Mouse (Mus musculus) bone marrow, adult 2 months (tissue): Measurements from ENCODE around the gene Akna. TPM values are rescaled to one million over a fixed set of nuclear protein-coding genes. Genes with fewer than 3 reads are reported as not detected.

ENCODE experiments used
- H3K27ac ChIP-seq: fragments of 200-500 bp; 2 replicates; pipeline ENCODE4 v1.5.1; 2012; ENCODE audit warnings: low read depth, mild to moderate bottlenecking, control low read depth, inconsistent platforms, low read length; ENCODE audit not compliant: control insufficient read depth, poor library complexity, insufficient read depth
- H3K4me1 ChIP-seq: fragments of 200-500 bp; 2 replicates; pipeline ENCODE4 v1.6.1; 2011; ENCODE audit warnings: low read length; ENCODE audit not compliant: control insufficient read depth, insufficient read depth
- H3K4me3 ChIP-seq: fragments of 200-500 bp; replicated peaks from 2 replicates; pipeline ENCODE3; 2011; ENCODE audit warnings: mild to moderate bottlenecking, low read depth, low read length, control low read depth; ENCODE audit not compliant: control insufficient read depth
- CTCF ChIP-seq: fragments of 200-500 bp; IDR thresholded peaks from 2 replicates; pipeline ENCODE4 v1.5.1; 2011; ENCODE audit warnings: low read length, control low read depth; ENCODE audit not compliant: control insufficient read depth, insufficient read depth
- POLR2A ChIP-seq: fragments of 200-500 bp; IDR thresholded peaks from 2 replicates; pipeline ENCODE4 v1.6.1; 2011; ENCODE audit warnings: low read depth, mild to moderate bottlenecking, control low read depth, low read length, borderline replicate concordance; ENCODE audit not compliant: control insufficient read depth
- WGBS: fragments of 180-500 bp; shearing (Covaris S2); methylation state at CpG from one replicate; pipeline ENCODE4 v1.1.7; 2018; 5-methylcytosine and 5-hydroxymethylcytosine counted together
- polyA plus RNA-seq: library from polyadenylated mRNA; stranded (reverse); fragments of >200 nt; gene quantifications from 2 replicates; pipeline ENCODE4 v1.2.4, GENCODE M21; 2011; ENCODE audit warnings: low replicate concordance; ENCODE audit not compliant: missing spikeins, insufficient read depth, insufficient read length

Akna gene
- polyA plus RNA-seq, 1 experiment: 61.0 TPM

DNA sequence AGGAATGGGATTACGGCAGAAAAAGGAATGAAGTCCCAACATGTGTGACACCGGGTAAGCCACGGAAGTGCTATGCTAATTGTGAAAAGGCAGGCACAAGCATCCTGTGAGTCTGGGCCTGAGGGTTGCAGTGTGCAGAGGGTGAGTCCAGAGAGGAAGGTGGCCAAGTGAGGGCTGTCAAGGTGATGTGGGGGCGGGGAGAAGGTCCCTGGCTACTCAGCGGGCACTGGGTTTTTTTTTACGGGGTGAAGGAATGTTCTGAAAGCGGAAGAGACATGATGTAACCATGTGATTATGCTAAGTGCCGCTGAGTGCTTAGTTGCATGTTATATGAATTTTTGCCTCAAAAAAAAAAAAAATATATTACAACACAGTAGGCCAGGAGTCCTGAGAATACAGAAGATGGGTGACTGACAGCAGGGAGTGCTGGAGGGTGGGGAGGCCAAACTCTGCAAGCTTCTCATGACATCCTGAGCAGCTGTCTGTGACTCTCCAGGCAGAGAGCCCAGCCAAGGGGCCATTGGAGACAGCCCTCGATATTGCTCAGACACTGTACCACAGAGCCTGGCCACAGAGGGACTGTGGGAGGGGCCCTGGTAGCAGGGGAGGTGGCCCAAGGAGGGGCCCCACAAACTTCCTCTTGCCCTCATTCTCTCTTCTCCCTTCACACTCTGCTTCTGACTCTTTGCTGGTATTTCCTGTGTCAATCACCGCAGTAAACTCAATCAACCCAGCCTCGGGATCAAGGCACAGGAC, 4.1 kb downstream of the Akna start:
- Histone ChIP-seq H3K4me1 (peaks cover 12% of the 10 kb centered on the region; the same call in 1 of the 2 replicates), H3K27ac (peak overlapping the region; percentile 87), H3K4me3 (peak overlapping the region; percentile 89)
- TF ChIP-seq CTCF (no peak), POLR2A (peak; percentile 36; the same call in 1 of the 2 replicates)
- WGBS: 10% methylated on average over 11 of the region's 11 CpGs

GRCm38 (mm10) chr4:63397981-63398537, 5.1 kb downstream of the Akna start:
- Histone ChIP-seq H3K27ac (peak overlapping the region; percentile 87), H3K4me3 (peak overlapping the region; percentile 28), H3K4me1 (peaks cover 11% of the 10 kb centered on the region; the same call in 1 of the 2 replicates)
- 90% methylated on average over 10 of the region's 10 CpGs for WGBS
- TF ChIP-seq CTCF (no peak), POLR2A (no peak)

- Histone ChIP-seq H3K4me3 (peak overlapping the region; percentile 8), H3K4me1 (peaks cover 23% of the 10 kb centered on the region), H3K27ac (peak overlapping the region; percentile 64)
- TF ChIP-seq CTCF: no peak
- TF ChIP-seq POLR2A: no peak
- WGBS: 30% methylated on average over 6 of the region's 6 CpGs
Observed at GRCm38 (mm10) chr4:63391322-63391721, 11.8 kb downstream of the Akna start.

DNA sequence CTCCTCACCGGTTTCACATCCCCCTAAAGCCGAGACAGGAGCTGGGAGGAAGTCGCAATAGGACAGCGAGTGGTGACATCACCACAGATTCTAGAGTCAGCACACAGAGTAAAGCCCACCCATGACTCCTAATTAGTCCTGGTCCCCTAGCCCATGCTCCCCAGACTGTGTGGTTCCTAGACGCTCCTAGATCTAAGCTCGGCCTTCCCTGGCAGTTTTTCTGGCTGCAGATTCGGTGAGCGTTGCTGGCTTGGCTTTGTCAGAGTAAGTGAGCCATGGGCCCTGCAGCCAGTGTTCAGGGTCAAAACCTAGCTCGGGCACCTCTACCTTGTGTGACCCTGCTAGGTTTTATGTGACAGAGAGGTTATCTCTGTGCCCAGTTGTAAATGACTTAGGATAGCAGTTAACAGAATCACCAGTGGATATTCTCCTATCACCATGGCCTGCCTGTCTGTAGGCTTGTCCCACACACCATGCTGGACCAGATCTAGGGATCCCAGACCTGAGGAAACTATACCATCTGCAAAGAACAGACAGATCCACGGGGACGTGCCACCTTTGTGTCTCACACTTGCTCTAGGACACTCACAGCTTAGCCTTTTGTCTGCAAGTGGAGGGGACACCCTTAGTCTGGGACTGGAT, 13.1 kb downstream of the Akna start:
- Histone ChIP-seq H3K4me3 (no peak overlapping the region), H3K4me1 (peaks cover 28% of the 10 kb centered on the region), H3K27ac (peak overlapping the region; percentile 22)
- WGBS: 54% methylated on average over 11 of the region's 11 CpGs
- no peak for TF ChIP-seq CTCF
- TF ChIP-seq POLR2A: no peak

GRCm38 (mm10) chr4:63389121-63389886, 13.8 kb downstream of the Akna start:
- 35% methylated on average over 8 of the region's 8 CpGs for WGBS

DNA sequence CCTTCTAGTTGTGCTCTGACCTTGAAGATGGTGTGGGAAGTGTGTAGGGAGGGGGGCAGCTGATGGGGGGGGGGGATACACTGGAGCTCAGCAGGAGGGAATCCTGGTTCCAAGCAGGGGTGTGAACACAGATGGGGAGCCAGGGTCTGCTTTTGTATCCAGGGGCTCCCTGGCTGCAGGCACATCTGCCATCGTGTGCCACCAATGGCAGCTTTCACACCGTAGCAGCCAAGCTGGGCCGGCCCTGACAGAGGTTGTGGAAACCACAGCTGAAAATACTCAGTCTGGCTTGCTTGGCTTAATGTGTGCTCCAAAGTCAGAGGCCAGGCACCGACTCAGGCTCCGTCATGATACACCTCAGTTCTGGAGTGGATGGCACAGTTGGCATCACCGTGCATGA, 15.1 kb downstream of the Akna start:
- Histone ChIP-seq H3K4me3 (no peak overlapping the region), H3K4me1 (peaks cover 32% of the 10 kb centered on the region), H3K27ac (peak overlapping the region; percentile 0; the same call in 1 of the 2 replicates)
- WGBS: 81% methylated on average over 6 of the region's 6 CpGs
- TF ChIP-seq POLR2A: no peak
- TF ChIP-seq CTCF: no peak

More at GRCm38 (mm10) chr4:63389121-63389886, 13.8 kb downstream of the Akna start:
- Histone ChIP-seq H3K27ac (peak overlapping the region; percentile 67), H3K4me1 (peaks cover 29% of the 10 kb centered on the region), H3K4me3 (no peak overlapping the region)
- TF ChIP-seq POLR2A (no peak), CTCF (no peak)

- H3K4me3 ChIP-seq: peak overlapping the region; percentile 55
- WGBS: 5% methylated on average over 11 of the region's 11 CpGs
- no peak for TF ChIP-seq POLR2A
- no peak for TF ChIP-seq CTCF
- peaks cover 29% of the 10 kb centered on the region for H3K4me1 ChIP-seq
- peak overlapping the region; percentile 88 for H3K27ac ChIP-seq
Observed at GRCm38 (mm10) chr4:63385784-63386183, 17.4 kb downstream of the Akna start.
